Mouse (Mus musculus) liver, postnatal 0 days (tissue): ENCODE measurements around the gene Wdr25. TPM values are rescaled to one million over a fixed set of nuclear protein-coding genes. Genes with fewer than 3 reads are reported as not detected.
A peak's percentile ranks its signal among the peaks of the same experiment; 100 is the strongest.

Experiments used
- ATAC-seq: fragments of 200-750 bp; cut with Nextera tagmentation; 2 replicates; pipeline ENCODE4 v1.8.0; 2017; ENCODE audit warnings: mild to moderate bottlenecking, moderate library complexity
- DNase-seq: peaks from one replicate; pipeline ENCODE4 v3.0.0-alpha.2; 2016
- H3K27ac ChIP-seq: fragments of 300-500 bp; sonication (generic); 2 replicates; pipeline ENCODE4 v1.5.1; 2014; ENCODE audit warnings: antibody characterized with exemption, moderate library complexity, mild to moderate bottlenecking, low read depth
- H3K27me3 ChIP-seq: fragments of 300-500 bp; sonication (generic); 2 replicates; pipeline ENCODE4 v1.6.1; 2014; ENCODE audit warnings: low read length, control low read depth, mixed read lengths; ENCODE audit not compliant: insufficient read depth
- H3K36me3 ChIP-seq: fragments of 300-500 bp; sonication (generic); replicated peaks from 2 replicates; pipeline ENCODE4 v1.6.1; 2014; ENCODE audit warnings: mild to moderate bottlenecking, control low read depth, low read length, moderate library complexity, mixed read lengths; ENCODE audit not compliant: insufficient read depth
- H3K4me1 ChIP-seq: fragments of 300-500 bp; sonication (generic); 2 replicates; pipeline ENCODE4 v1.6.1; 2014; ENCODE audit warnings: antibody characterized with exemption, mild to moderate bottlenecking, control low read depth; ENCODE audit not compliant: insufficient read depth
- H3K4me2 ChIP-seq: fragments of 300-500 bp; sonication (generic); 2 replicates; pipeline ENCODE4 v1.6.1; 2014; ENCODE audit warnings: low read depth, mild to moderate bottlenecking, low read length, moderate library complexity, mixed read lengths
- H3K4me3 ChIP-seq: fragments of 300-500 bp; sonication (generic); 2 replicates; pipeline ENCODE4 v1.5.1; 2014; ENCODE audit warnings: low read depth, low read length
- H3K9ac ChIP-seq: fragments of 300-500 bp; sonication (generic); replicated peaks from 2 replicates; pipeline ENCODE4 v1.6.1; 2014; ENCODE audit warnings: mild to moderate bottlenecking, moderate library complexity
- H3K9me3 ChIP-seq: fragments of 300-500 bp; sonication (generic); 2 replicates; pipeline ENCODE4 v1.6.1; 2016; ENCODE audit warnings: mild to moderate bottlenecking, control low read depth, low read length, mixed read lengths
- CTCF ChIP-seq: sonication (generic); IDR thresholded peaks from 2 replicates; pipeline ENCODE4 v1.5.1; 2016; ENCODE audit warnings: antibody characterized with exemption, low read depth
- EP300 ChIP-seq: IDR thresholded peaks from 2 replicates; pipeline ENCODE4 v1.6.1; 2016; ENCODE audit warnings: antibody characterized with exemption, low read depth, mild to moderate bottlenecking
- WGBS: fragments of 180-500 bp; shearing (Covaris S2); extraction: QIAGEN DNeasy Blood & Tissue Kit; methylation state at CpG from one replicate; pipeline ENCODE4 v1.1.7; 2014; ENCODE audit not compliant: insufficient replicate concordance; 5-methylcytosine and 5-hydroxymethylcytosine counted together
- polyA plus RNA-seq: library from polyadenylated mRNA; unstranded; fragments of >200 nt; fragmentation: Nextera tagmentation; extraction: Ambion mirVana; gene quantifications from 2 replicates; pipeline ENCODE4 v1.2.1, GENCODE M21; 2015

The Wdr25 gene
- polyA plus RNA-seq, 1 experiment from 2014 or later = 2.6 TPM

- WGBS = 57% methylated on average over 14 of the region's 14 CpGs
- no peak for ATAC-seq
- H3K9ac ChIP-seq = no peak overlapping the region
Observed at GRCm38 (mm10) chr12:109038179-109038819, 144.9 kb downstream of the Wdr25 start.

GRCm38 (mm10) chr12:109039311-109039710, 145.9 kb downstream of the Wdr25 start:
- no peaks in the 10 kb centered on the region for H3K27me3 ChIP-seq
- 80% methylated on average over 7 of the region's 7 CpGs for WGBS
- DNase-seq (no peak), ATAC-seq (no peak)
- no peaks in the 10 kb centered on the region for H3K4me1 ChIP-seq
- H3K9ac ChIP-seq = no peak overlapping the region
- H3K27ac ChIP-seq = no peak overlapping the region
- no peak overlapping the region for H3K4me2 ChIP-seq
- TF ChIP-seq CTCF (no peak), EP300 (no peak)
- H3K4me3 ChIP-seq = no peak overlapping the region
- no peaks in the 10 kb centered on the region for H3K9me3 ChIP-seq
- no peaks in the 10 kb centered on the region for H3K36me3 ChIP-seq

More at GRCm38 (mm10) chr12:109038179-109038819, 144.9 kb downstream of the Wdr25 start:
- no peak overlapping the region for H3K4me2 ChIP-seq
- H3K4me1 ChIP-seq = no peaks in the 10 kb centered on the region
- peaks cover 9% of the 10 kb centered on the region; the same call in 1 of the 2 replicates for H3K27me3 ChIP-seq
- H3K9me3 ChIP-seq = no peaks in the 10 kb centered on the region
- H3K4me3 ChIP-seq = no peak overlapping the region
- DNase-seq = no peak
- H3K27ac ChIP-seq = no peak overlapping the region
- TF ChIP-seq EP300 = no peak
- no peak for TF ChIP-seq CTCF
- H3K36me3 ChIP-seq = no peaks in the 10 kb centered on the region

- no peak overlapping the region for H3K4me2 ChIP-seq
- no peak overlapping the region for H3K27ac ChIP-seq
- H3K9me3 ChIP-seq = no peaks in the 10 kb centered on the region
- TF ChIP-seq EP300 (no peak), CTCF (peak; percentile 50)
- no peak overlapping the region for H3K4me3 ChIP-seq
- no peaks in the 10 kb centered on the region for H3K36me3 ChIP-seq
- ATAC-seq (no peak), DNase-seq (no peak)
- 13% methylated on average over 5 of the region's 5 CpGs for WGBS
- no peaks in the 10 kb centered on the region for H3K4me1 ChIP-seq
- H3K9ac ChIP-seq = no peak overlapping the region
- no peaks in the 10 kb centered on the region for H3K27me3 ChIP-seq
Observed at GRCm38 (mm10) chr12:109044497-109044896, 151.1 kb downstream of the Wdr25 start.

GRCm38 (mm10) chr12:109045581-109045980, 152.2 kb downstream of the Wdr25 start:
- Histone ChIP-seq H3K27me3 (peaks cover 10% of the 10 kb centered on the region), H3K36me3 (no peaks in the 10 kb centered on the region), H3K27ac (no peak overlapping the region), H3K4me3 (no peak overlapping the region), H3K4me1 (no peaks in the 10 kb centered on the region), H3K9me3 (no peaks in the 10 kb centered on the region), H3K9ac (no peak overlapping the region), H3K4me2 (no peak overlapping the region)
- DNase-seq (no peak), ATAC-seq (no peak)
- 71% methylated on average over 7 of the region's 7 CpGs for WGBS
- TF ChIP-seq EP300 (no peak), CTCF (no peak)

GRCm38 (mm10) chr12:109049949-109050348, 156.5 kb downstream of the Wdr25 start:
- 68% methylated on average over 4 of the region's 4 CpGs for WGBS
- Histone ChIP-seq H3K4me2 (no peak overlapping the region), H3K4me1 (peaks cover 5% of the 10 kb centered on the region; the same call in 1 of the 2 replicates), H3K36me3 (no peaks in the 10 kb centered on the region), H3K27ac (no peak overlapping the region), H3K27me3 (peaks cover 51% of the 10 kb centered on the region), H3K9ac (no peak overlapping the region), H3K9me3 (no peaks in the 10 kb centered on the region), H3K4me3 (no peak overlapping the region)
- DNase-seq (no peak), ATAC-seq (no peak)
- TF ChIP-seq EP300 = no peak
- TF ChIP-seq CTCF = no peak

- Histone ChIP-seq H3K9me3 (no peaks in the 10 kb centered on the region), H3K4me3 (peak overlapping the region; percentile 45), H3K27me3 (peaks cover 64% of the 10 kb centered on the region), H3K4me1 (peaks cover 5% of the 10 kb centered on the region; the same call in 1 of the 2 replicates), H3K36me3 (no peaks in the 10 kb centered on the region), H3K27ac (no peak overlapping the region), H3K9ac (no peak overlapping the region), H3K4me2 (peak overlapping the region; percentile 61)
- ATAC-seq = no peak
- no peak for TF ChIP-seq CTCF
- TF ChIP-seq EP300 = no peak
- WGBS = 1% methylated on average over 78 of the region's 105 CpGs
- DNase-seq = no peak
Observed at GRCm38 (mm10) chr12:109053020-109053806, 159.8 kb downstream of the Wdr25 start.
